Mouse (Mus musculus): Measurements from ENCODE around the gene Dohh.

GRCm38 (mm10) chr10:81410981-81411380 lies 26.8 kb downstream of the Dohh start:
- TF ChIP-seq CTCF (IDR thresholded peaks at IDR 0.05; ENCODE audit: insufficient read depth, low read length) = no peak
- no peak; the same call in 1 of the 2 replicates for TF ChIP-seq POLR2A (IDR thresholded peaks at IDR 0.05; ENCODE audit: borderline replicate concordance, extremely low read depth, low read depth, low read length)

Measured in lung, adult 2 months (tissue).